Mouse (Mus musculus) stomach, embryonic 15.5 days (tissue): ENCODE data around the gene Rundc1. TPM values are rescaled to one million over a fixed set of nuclear protein-coding genes. Genes with fewer than 3 reads are reported as not detected.
"Not testable (repeated sequence)": the region's sequence is repeated elsewhere in the genome, so short reads cannot be mapped to it uniquely, and the experiment has no call there.

Experiments used
- ATAC-seq: fragments of 200-750 bp; cut with Nextera tagmentation; 2 replicates; pipeline ENCODE4 v1.8.0; 2017; ENCODE audit warnings: low read depth, moderate number of reproducible peaks, moderate TSS enrichment; ENCODE audit not compliant: insufficient read depth, low FRiP score
- H3K27ac ChIP-seq: fragments of 300-500 bp; sonication (generic); 2 replicates; pipeline ENCODE4 v1.5.1; 2015; ENCODE audit warnings: mild to moderate bottlenecking, inconsistent platforms
- H3K27me3 ChIP-seq: fragments of 300-500 bp; sonication (generic); replicated peaks from 2 replicates; pipeline ENCODE4 v1.6.1; 2015; ENCODE audit warnings: inconsistent platforms
- H3K36me3 ChIP-seq: fragments of 300-500 bp; sonication (generic); 2 replicates; pipeline ENCODE4 v1.6.1; 2015; ENCODE audit warnings: inconsistent platforms
- H3K4me1 ChIP-seq: fragments of 300-500 bp; sonication (generic); 2 replicates; pipeline ENCODE4 v1.6.1; 2015; ENCODE audit warnings: inconsistent platforms
- H3K4me2 ChIP-seq: fragments of 300-500 bp; sonication (generic); 2 replicates; pipeline ENCODE4 v1.6.1; 2015; ENCODE audit warnings: mild to moderate bottlenecking, inconsistent platforms
- H3K4me3 ChIP-seq: fragments of 300-500 bp; sonication (generic); replicated peaks from 2 replicates; pipeline ENCODE4 v1.5.1; 2015; ENCODE audit warnings: inconsistent platforms
- H3K9ac ChIP-seq: fragments of 300-500 bp; sonication (generic); 2 replicates; pipeline ENCODE4 v1.6.1; 2015; ENCODE audit warnings: inconsistent platforms
- H3K9me3 ChIP-seq: fragments of 300-500 bp; sonication (generic); 2 replicates; pipeline ENCODE4 v1.6.1; 2016; ENCODE audit warnings: inconsistent platforms
- WGBS: fragments of 180-500 bp; shearing (Covaris S2); methylation state at CpG from one replicate; pipeline ENCODE4 v1.1.7; 2015; 5-methylcytosine and 5-hydroxymethylcytosine counted together
- polyA plus RNA-seq: library from polyadenylated mRNA; unstranded; fragments of >200 nt; fragmentation: Nextera tagmentation; extraction: Ambion mirVana; gene quantifications from 2 replicates; pipeline ENCODE4 v1.2.1, GENCODE M21; 2015

Gene Rundc1
- 20.7 and 20.8 TPM in 2 replicates for polyA plus RNA-seq

- Histone ChIP-seq H3K9me3 (no peaks in the 10 kb centered on the region), H3K4me1 (peaks cover 20% of the 10 kb centered on the region), H3K27ac (peak within 1 kb of the TSS; percentile 90), H3K9ac (peak within 1 kb of the TSS; percentile 51), H3K4me3 (peak within 1 kb of the TSS; percentile 85), H3K4me2 (peak within 1 kb of the TSS; percentile 86), H3K36me3 (peaks cover 8% of the 10 kb centered on the region), H3K27me3 (no peaks in the 10 kb centered on the region)
- ATAC-seq = peak; percentile 90
- WGBS = under 1% methylated on average over 81 of the region's 81 CpGs
Measured at GRCm38 (mm10) chr11:101424925-101425813, at the start of gene Rundc1, which contains the start of gene Ptges3l. TSS of gene Rundc1 (plus strand) at chr11:101425085. TSS of gene Ptges3l (minus strand) at chr11:101425333.

GRCm38 (mm10) chr11:101378196-101378595 is 46.7 kb upstream of the Rundc1 start:
- not testable (repeated sequence) for H3K27me3 ChIP-seq, H3K4me3 ChIP-seq, H3K9me3 ChIP-seq, H3K36me3 ChIP-seq, H3K27ac ChIP-seq, ATAC-seq, H3K9ac ChIP-seq, H3K4me1 ChIP-seq, H3K4me2 ChIP-seq
- WGBS = 92% methylated on average over 8 of the region's 8 CpGs

DNA sequence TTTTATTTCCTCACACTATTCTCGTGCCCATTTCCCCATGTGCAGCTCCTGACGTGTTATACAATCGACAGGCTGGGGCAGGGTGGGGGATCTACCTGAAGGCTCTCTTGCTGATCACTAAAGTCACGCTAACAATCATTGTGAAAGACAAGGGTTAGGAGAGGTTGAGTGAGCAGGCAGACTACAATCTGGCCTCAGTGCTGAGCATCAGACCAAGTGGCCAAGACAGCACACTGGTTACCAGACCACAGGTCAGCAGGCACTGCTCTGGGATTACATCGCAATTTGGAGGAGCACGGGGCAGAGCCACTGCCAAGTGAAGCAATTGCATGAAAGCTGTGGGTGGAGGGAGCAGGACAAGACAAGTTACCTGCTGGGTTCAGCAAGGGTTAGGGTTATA is 46.0 kb upstream of the Rundc1 start:
- 66% methylated on average over 6 of the region's 6 CpGs for WGBS
- no peaks in the 10 kb centered on the region for H3K27me3 ChIP-seq
- H3K4me1 ChIP-seq = no peaks in the 10 kb centered on the region
- H3K27ac ChIP-seq = no peak overlapping the region
- no peaks in the 10 kb centered on the region for H3K9me3 ChIP-seq
- no peaks in the 10 kb centered on the region for H3K36me3 ChIP-seq
- H3K9ac ChIP-seq = no peak overlapping the region
- no peak overlapping the region for H3K4me2 ChIP-seq
- ATAC-seq = no peak
- no peak overlapping the region for H3K4me3 ChIP-seq

DNA sequence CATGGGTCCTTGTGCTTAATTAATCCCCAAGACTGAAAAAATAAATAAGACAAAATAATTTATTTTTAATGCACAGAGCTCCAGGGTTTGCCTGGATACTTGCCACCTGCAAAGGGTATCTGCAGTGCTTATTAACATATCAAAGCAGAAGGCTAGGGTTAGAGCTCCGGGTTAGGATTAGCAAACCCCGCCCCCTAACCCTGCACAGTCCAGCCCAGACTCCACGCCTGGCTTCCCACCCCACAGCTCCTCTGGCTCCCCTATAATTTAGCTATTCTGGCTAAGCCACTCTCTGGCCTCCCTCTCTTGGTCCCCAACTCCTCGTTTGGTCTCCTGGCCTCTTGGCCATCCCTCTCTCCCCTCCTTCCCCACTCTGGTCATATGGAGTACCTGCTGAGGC is 43.1 kb upstream of the Rundc1 start:
- Histone ChIP-seq H3K9me3 (no peaks in the 10 kb centered on the region), H3K27ac (no peak overlapping the region), H3K4me2 (no peak overlapping the region), H3K36me3 (no peaks in the 10 kb centered on the region), H3K27me3 (no peaks in the 10 kb centered on the region), H3K4me3 (no peak overlapping the region), H3K4me1 (no peaks in the 10 kb centered on the region), H3K9ac (no peak overlapping the region)
- WGBS = 23% methylated on average over 4 of the region's 4 CpGs
- no peak for ATAC-seq

- Histone ChIP-seq H3K27me3 (no peaks in the 10 kb centered on the region), H3K27ac (no peak overlapping the region), H3K9me3 (no peaks in the 10 kb centered on the region), H3K9ac (no peak overlapping the region), H3K4me3 (no peak overlapping the region), H3K4me2 (no peak overlapping the region), H3K4me1 (no peaks in the 10 kb centered on the region), H3K36me3 (no peaks in the 10 kb centered on the region)
- 3% methylated on average over 8 of the region's 8 CpGs for WGBS
- ATAC-seq = peak; percentile 47; the same call in 1 of the 2 replicates
Measured at GRCm38 (mm10) chr11:101395110-101395509, 29.8 kb upstream of the Rundc1 start.

DNA sequence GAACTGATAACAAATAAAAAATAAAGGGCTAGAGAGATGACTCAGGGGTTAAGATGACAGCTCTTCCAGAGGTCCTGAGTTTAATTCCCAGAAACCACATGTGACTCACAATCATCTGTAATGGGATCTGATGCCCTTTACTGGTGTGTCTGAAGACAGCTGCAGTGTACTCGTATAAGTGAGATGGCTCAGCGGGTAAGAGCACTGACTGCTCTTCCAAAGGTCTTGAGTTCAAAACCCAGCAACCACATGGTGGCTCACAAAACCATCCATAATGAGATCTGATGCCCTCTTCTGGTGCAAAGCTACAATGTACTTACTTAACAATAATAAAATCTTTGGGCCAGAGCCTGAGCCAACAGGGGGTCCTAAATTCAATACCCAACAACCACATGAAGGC is 9.6 kb upstream of the Rundc1 start:
- peaks cover 14% of the 10 kb centered on the region for H3K36me3 ChIP-seq
- no peak overlapping the region for H3K4me3 ChIP-seq
- WGBS = 83% methylated on average over 2 of the region's 2 CpGs
- no peaks in the 10 kb centered on the region for H3K27me3 ChIP-seq
- H3K27ac ChIP-seq = no peak overlapping the region
- H3K4me1 ChIP-seq = peaks cover 5% of the 10 kb centered on the region
- no peak for ATAC-seq
- no peaks in the 10 kb centered on the region for H3K9me3 ChIP-seq
- H3K9ac ChIP-seq = no peak overlapping the region
- no peak overlapping the region for H3K4me2 ChIP-seq

- peak overlapping the region; percentile 77 for H3K9ac ChIP-seq
- H3K27ac ChIP-seq = peak overlapping the region; percentile 59; the same call in 1 of the 2 replicates
- H3K27me3 ChIP-seq = no peaks in the 10 kb centered on the region
- peaks cover 7% of the 10 kb centered on the region; the same call in 1 of the 2 replicates for H3K36me3 ChIP-seq
- no peaks in the 10 kb centered on the region for H3K9me3 ChIP-seq
- H3K4me2 ChIP-seq = peak overlapping the region; percentile 88
- peak overlapping the region; percentile 88 for H3K4me3 ChIP-seq
- peaks cover 5% of the 10 kb centered on the region for H3K4me1 ChIP-seq
- 0 out of 2 replicates have a peak, but pooled peaks have one; percentile 5 for ATAC-seq
- 2% methylated on average over 11 of the region's 11 CpGs for WGBS
Measured at GRCm38 (mm10) chr11:101416433-101417100, 8.3 kb upstream of the Rundc1 start.

DNA sequence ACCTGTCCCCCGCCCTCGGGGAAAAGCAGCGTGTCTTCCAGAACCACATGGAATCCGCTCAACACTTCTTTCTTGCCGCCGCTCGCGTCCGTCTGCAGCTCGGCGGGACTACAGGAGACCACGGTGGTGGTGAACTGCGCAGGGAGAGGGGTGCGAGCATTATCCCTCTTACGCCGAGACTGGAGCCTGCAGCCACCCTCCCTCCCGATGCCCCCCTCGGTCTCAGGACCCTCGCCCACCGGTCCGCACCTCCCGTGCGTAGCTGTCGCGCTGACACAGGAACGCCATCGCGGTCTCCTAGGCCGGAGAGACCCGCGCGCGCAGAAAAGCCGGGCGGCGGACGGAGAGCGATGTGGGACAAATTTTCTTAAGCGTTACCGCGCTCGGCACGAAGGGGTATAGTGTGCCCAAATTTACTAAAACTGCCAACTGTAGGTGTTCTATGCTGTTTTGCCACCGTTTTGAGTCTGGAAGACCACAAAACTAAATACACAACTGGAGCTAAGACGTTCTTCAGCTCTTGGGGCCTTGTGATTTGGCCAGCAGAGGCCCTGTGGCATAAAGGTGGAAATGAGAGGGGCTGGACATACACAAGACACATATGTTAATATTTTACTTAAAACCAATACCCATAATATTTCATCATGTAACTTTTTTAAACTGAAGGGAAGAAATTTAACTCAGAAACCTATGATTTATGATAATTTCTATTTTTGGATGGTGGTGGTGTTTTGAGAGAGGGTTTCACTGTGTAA is 7.6 kb upstream of the Rundc1 start, which contains the start of gene Aarsd1:
TSS of gene Aarsd1 (minus strand) at position 515 of the 755 bp plus-strand sequence.
- peak within 1 kb of the TSS; percentile 88 for H3K4me2 ChIP-seq
- peak; percentile 71 for ATAC-seq
- H3K4me3 ChIP-seq = peak within 1 kb of the TSS; percentile 88
- peak within 1 kb of the TSS; percentile 59 for H3K27ac ChIP-seq
- no peaks in the 10 kb centered on the region for H3K27me3 ChIP-seq
- H3K9me3 ChIP-seq = no peaks in the 10 kb centered on the region
- peaks cover 5% of the 10 kb centered on the region for H3K4me1 ChIP-seq
- peaks cover 7% of the 10 kb centered on the region; the same call in 1 of the 2 replicates for H3K36me3 ChIP-seq
- under 1% methylated on average over 45 of the region's 45 CpGs for WGBS
- H3K9ac ChIP-seq = peak within 1 kb of the TSS; percentile 77

GRCm38 (mm10) chr11:101418991-101419390 is 5.9 kb upstream of the Rundc1 start:
- H3K9ac ChIP-seq = no peak overlapping the region
- no peaks in the 10 kb centered on the region for H3K9me3 ChIP-seq
- no peak overlapping the region for H3K4me2 ChIP-seq
- ATAC-seq = no peak
- no peaks in the 10 kb centered on the region for H3K27me3 ChIP-seq
- WGBS = 54% methylated on average over 6 of the region's 6 CpGs
- no peak overlapping the region for H3K27ac ChIP-seq
- no peak overlapping the region for H3K4me3 ChIP-seq
- peaks cover 8% of the 10 kb centered on the region for H3K4me1 ChIP-seq
- H3K36me3 ChIP-seq = peaks cover 2% of the 10 kb centered on the region; the same call in 1 of the 2 replicates

- Histone ChIP-seq H3K27me3 (no peaks in the 10 kb centered on the region), H3K4me3 (no peak overlapping the region), H3K9ac (no peak overlapping the region), H3K9me3 (no peaks in the 10 kb centered on the region), H3K4me2 (no peak overlapping the region), H3K4me1 (peaks cover 14% of the 10 kb centered on the region), H3K36me3 (no peaks in the 10 kb centered on the region), H3K27ac (no peak overlapping the region)
- 28% methylated on average over 3 of the region's 3 CpGs for WGBS
- ATAC-seq = no peak
Measured at GRCm38 (mm10) chr11:101419610-101420009, 5.3 kb upstream of the Rundc1 start.

DNA sequence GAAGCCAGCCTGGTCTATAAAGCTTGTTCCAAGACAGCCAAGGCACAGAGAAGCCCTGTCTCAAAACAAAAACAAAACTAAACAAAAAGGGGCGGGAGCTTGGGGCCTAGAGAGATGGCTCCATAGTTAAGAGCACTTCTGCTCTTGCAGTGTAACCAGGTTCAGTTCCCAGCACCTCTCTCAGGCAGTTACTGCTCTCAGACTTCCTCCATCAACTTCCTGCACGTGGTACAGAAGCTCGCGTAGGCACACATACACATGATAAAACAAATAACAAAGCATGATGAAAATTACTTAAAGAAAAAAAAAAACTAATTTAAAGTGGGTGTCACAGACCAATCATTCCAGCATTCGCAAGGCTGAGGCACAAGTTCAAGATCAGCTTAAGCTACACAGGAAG is 4.7 kb upstream of the Rundc1 start:
- Histone ChIP-seq H3K9me3 (no peaks in the 10 kb centered on the region), H3K4me2 (no peak overlapping the region), H3K4me1 (peaks cover 14% of the 10 kb centered on the region), H3K27me3 (no peaks in the 10 kb centered on the region), H3K9ac (no peak overlapping the region), H3K27ac (no peak overlapping the region), H3K4me3 (no peak overlapping the region), H3K36me3 (no peaks in the 10 kb centered on the region)
- no peak for ATAC-seq
- 86% methylated on average over 5 of the region's 5 CpGs for WGBS
